Mouse (Mus musculus): ENCODE results near the gene Tars2.
"Not testable (repeated sequence)": the region's sequence is repeated elsewhere in the genome, so short reads cannot be mapped to it uniquely, and the experiment has no call there.

The Tars2 gene

DNA sequence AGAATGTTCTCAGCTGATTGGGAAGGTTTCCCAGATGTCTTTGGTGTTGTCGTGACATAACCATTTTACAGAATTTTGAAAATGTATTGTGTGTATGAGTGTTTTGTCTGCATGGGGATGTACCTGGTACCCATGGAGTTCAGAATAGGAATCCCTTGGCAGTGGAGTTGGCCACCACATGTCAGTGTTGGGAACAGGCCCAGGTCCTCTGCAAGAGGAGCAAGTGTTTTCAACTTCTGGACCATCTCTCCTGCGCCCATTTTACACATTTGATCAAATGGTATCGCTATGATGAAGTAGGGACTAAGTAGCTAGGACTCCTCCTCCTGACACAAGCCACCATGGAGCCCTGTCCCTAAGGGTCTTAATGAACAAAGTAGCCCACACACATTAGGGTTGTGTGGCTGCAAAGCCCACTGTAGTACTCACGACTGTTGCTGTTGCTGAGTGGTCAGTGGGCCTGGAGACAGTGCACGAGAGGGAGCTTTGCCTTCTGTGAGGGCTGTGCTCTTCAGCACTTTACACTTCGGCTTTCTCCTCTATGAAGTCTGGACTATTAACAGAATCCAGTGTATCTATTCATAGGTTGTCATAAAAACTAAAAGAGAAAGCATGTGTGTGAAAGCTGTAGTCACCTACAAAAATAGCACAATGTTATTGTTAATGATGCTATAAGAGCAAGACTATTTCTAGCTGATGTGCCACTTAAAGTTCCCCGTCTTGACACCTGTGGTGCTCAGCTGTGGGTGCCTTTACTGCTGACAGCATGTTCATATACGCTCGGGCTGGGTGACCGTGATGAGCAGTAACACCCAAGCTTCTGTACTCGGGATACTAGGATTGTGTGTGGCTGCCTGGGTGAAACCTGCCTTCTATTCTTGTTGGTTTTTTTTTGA is 65.0 kb downstream of the Tars2 start:
- DNase-seq (ENCODE audit: low spot score), result no peak

DNA sequence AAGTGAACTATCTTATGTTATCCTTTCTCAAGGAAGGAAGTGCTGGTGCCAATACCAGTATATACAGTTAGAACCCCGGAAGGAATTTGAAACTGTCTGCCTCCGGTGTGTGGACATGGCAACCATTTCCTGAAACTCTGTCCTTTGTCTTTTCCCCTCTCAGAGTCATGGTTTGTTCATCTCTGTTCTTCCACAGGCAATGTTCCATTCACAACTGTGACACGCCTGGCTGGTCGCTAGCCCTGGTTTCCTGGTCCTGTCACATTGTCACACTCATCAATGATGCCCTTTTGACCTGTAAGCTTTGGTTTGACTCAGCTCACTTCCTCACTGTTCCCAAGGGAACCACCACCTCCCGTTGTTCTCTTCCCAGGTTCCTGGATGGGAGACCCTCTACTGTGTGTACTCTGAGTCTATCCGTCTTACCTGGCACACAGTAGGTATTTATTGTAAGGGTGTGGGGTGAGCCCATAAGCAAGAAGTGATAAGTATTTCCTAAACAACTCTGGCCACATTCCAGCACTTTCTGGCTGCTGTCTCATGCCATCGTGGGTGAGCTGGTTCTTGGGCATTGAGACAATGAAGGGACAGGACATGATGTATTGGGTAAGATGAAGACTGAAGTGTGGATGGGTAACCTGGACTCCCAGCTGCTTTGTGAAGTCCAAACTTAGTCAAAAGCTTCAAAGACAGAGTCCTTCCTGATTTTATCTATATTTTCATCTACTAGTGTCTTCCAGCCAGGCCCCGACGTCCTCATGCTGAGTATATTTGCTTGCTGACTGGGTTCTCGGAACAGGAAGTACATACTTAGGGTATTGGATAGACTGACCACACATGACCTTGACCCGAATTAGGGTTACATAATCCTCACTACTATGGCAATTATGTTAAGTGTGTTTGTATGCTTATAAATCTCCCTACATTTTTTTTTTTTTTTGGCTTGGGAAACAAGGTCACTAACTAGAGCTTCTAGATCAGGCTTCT is 65.9 kb downstream of the Tars2 start:
- DNase-seq (ENCODE audit: low spot score), result peak; percentile 84

DNA sequence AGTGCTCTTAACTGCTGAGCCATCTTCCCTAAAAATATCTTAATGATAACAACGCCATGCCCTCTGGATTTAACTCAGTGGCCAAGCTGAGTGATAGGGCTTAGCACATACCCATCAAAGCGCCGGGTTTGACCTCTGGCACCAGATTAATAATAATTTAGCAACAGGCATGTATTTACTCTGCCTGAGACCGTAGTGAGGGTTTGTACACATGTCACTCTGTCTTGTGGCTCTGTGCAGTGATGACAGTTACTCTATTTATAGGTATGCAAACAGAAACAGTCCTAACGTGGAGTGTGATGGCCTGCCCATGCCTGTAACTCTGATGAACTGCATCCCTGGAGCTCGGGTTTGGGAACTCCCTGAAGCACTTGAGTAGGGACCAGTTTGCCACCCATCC is 67.3 kb downstream of the Tars2 start:
- DNase-seq (ENCODE audit: low spot score), result no peak

DNA sequence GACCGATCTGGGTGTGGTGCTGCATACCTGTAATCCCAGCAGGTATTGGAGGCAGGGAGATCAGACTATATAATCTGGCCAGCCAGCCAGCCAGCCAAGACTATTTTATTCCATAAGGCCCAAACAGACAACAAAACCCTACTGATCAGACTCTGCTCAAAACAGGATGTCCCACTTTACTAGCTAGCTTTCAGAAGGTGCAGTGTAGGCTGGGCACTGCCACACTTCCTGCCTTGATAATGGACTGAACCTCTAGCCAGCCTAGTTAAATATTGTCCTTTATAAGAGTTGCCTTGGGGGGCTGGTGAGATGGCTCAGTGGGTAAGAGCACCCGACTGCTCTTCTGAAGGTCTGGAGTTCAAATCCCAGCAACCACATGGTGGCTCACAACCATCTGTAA is 69.5 kb downstream of the Tars2 start:
- not testable (repeated sequence) for DNase-seq (ENCODE audit: low spot score)

Data from lung, postnatal 25 days (tissue).